Mouse (Mus musculus) mouse embryonic stem cell (cell line): ENCODE measurements around the gene Smyd3.

Experiments used
- in situ Hi-C, 2 experiments: fragments of 300-500 bp; cut with MboI; formaldehyde crosslinking; loops; 1 replicate in 1 of 2; 3 replicates in 1 of 2; pipeline ENCODE4 v1.14.3; 2019 to 2020; ENCODE audit warnings: low sequenced_read_pairs in 2 of 2, low pct_unique_long_range_greater_than_20kb in 1 of 2, mixed read lengths in 1 of 2; ENCODE audit not compliant: unreplicated experiment in 1 of 2

Smyd3 gene

DNA sequence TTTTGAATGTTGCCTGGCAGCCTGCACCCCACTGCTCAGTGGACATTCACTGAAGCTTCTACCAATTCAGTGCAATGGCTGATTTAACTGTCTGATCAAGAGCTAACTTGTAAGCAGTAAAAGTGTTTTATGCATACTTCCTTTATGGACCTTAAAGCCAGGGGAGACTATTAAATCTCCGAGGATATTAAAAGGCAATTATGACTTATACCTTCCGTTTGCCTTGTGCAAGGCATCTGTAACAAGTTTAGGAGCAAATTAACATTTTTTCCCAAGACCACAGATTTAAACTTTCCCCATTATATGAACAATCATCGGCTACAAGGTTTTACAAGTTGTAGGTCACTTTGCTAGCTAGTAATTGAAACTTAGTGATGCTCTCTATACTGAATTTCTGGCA, 87.8 kb downstream of the Smyd3 start:
- in situ Hi-C loops = no loop called here

- in situ Hi-C loops = no loop called here
Measured at GRCm38 (mm10) chr1:179424879-179425472, 92.9 kb downstream of the Smyd3 start.

GRCm38 (mm10) chr1:179419091-179419490, 98.8 kb downstream of the Smyd3 start:
- in situ Hi-C loops = no loop called here

DNA sequence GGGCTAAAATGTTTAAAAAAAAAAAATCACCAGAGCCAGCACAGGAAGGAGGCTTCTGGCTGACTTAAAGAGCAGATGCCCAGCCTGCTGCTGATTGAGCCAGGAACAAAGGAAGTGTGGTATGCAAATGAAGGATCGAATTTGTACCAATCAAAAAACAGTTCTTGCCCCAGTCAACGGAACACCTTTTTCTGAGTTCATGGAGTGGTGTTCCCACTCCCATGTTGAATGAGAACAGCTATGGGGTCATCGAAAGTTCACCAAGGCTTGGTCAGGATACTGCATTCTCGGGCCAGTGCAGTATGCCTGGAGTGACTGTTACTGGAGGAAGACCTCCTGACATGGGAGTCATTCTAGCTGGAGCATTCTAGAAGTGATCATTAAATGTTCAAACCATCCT, 109.8 kb downstream of the Smyd3 start:
- in situ Hi-C loops = no loop called here

DNA sequence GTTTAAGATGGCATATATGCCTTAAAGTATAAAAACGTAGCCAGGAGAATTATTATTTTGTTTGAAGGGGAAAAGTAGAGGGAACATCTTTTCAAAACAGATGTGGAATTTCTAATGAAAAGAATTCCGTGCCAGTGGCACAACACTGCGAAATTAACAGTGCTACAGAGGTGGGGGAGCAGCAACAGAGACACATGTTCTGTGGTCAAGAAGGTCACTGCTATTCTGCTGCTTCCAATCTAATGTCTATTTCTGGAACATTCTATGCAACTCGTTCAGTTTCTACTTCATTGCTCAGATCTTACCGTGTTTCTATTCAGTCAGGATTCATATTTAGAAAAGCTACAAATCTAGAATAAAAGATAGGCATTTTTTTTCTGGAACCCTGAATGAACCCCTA, 117.0 kb downstream of the Smyd3 start:
- in situ Hi-C loops = no loop called here

DNA sequence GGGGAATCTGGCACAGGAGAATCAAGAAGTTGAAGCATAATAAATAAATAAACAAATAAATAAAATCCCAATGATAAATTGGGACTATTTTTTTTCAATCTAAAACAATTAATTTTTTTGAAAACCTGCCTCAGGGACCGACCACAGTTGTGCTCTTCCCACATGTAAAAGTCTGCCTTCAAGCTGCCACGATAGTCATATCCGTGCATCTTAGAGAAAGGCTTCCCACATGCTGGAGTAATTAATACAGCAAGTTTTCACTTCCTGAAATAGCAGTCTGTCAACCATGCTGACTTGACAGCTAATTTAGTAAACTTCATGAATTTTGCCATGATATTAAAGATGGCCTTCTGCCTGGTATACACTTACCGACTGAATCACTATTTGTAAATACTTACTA, 119.2 kb downstream of the Smyd3 start:
- in situ Hi-C loops = no loop called here

DNA sequence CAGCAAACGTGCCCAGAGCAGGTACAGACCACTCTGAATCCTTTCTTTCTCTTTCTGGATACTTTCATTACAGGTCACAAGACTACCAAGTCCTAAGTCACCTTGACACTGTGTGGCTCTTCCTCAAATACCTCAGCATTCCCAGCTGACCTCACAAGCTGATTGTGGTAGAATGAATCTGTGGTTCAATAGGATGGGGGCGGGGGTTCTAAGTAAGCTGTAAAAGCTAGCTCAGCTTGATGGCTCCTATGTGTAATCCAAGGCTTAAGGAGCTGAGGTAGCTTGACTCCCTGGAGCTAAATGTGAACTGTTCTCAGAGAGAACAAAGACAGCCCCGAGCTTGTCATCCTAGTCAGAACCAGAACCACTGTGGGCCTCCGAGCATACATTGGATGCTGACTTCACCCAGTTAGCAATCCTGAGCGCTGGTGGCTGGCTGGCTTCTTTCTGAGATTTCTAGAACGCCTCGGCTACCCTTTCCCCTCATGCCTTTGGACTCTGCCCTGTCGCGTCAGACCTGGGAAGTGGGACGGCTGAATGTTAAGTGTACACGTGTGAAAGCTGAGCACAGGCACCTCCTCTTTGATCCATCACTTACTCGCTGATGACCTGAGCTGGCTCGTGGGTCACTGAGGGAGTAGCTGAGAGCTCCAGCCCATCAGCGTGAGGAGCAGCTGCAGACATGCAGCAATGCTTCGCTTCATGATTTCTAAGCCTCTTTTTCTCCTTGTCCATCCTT, 131.4 kb downstream of the Smyd3 start:
- in situ Hi-C loops = no loop called here

DNA sequence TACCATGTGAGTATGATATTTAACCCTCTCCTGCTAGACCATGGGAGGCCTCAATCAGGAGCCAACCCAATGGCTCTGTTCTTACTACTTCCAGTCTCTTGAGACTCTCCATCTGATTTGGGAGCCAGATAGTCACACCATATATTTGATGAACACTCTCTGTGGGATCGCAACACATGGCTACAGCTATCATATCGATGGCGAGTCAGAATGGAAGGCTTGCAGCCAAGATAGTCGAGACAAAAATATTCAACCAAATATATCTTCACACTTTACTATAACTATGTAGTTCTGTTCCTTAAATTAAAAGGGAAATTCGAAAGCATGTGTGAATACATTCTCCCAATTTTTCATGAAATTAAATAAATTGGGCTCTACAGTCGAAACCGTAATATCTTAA, 132.2 kb downstream of the Smyd3 start:
- in situ Hi-C loops = no loop called here

DNA sequence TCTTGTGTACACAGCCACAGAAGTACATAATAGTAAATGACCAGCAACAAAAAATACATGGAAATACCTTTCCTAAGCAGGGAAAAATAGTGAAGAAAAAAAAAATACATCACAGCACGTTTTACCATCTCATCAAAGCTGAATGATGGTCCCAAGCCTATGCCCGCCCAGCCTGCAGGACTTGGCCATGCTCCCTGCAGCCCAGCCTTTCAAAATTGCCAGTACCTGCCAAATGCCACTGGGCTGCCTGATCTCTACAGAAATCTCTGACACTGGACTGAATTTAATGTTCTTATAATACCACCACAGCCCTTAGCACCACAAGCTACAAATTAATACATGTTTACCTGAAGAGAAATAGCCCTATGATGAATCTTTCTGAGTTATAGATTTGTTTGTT, 133.5 kb downstream of the Smyd3 start:
- in situ Hi-C loops = no loop called here

DNA sequence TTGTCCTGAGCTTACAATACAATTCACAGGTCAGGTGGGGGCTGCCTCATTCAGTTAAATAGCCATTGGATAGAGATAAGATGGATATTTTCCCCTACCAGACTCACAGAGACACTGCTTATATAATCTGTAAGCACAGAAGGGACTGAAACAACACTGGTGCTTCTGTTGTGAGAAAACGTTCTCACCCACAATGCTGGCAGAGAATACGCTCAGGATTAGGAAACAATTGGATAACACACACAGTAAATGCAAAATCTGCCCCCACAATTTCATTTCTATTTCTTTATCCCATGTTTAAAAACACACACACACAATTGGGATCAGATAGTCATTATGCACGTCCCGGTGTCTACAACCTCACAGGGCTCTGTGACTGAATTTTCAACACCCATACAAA, 139.7 kb downstream of the Smyd3 start:
- in situ Hi-C loops = no loop called here

DNA sequence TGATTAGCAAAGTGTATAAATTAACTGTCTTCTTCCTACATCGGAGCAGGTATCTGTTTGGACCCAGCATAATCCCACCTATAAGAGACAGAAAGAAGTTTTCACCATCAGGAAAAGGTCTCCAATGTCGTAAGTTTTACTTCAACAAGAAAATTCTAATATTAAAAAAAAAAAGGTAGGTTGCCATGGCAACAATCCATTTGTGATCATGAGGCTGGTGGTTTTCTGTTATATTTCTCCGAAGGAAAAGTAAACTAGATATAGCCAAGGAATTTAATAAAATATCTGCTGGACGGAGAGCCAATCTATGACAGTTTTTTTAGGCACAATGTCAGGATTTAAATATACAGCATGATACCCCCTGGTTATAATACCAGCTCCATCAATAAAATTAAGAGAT, 142.9 kb downstream of the Smyd3 start:
- in situ Hi-C loops = no loop called here

- in situ Hi-C loops = no loop called here
Measured at GRCm38 (mm10) chr1:179373911-179374310, 143.9 kb downstream of the Smyd3 start.

GRCm38 (mm10) chr1:179371191-179371590, 146.7 kb downstream of the Smyd3 start:
- in situ Hi-C loops = no loop called here

GRCm38 (mm10) chr1:179368426-179369010, 149.3 kb downstream of the Smyd3 start:
- in situ Hi-C loops = no loop called here

DNA sequence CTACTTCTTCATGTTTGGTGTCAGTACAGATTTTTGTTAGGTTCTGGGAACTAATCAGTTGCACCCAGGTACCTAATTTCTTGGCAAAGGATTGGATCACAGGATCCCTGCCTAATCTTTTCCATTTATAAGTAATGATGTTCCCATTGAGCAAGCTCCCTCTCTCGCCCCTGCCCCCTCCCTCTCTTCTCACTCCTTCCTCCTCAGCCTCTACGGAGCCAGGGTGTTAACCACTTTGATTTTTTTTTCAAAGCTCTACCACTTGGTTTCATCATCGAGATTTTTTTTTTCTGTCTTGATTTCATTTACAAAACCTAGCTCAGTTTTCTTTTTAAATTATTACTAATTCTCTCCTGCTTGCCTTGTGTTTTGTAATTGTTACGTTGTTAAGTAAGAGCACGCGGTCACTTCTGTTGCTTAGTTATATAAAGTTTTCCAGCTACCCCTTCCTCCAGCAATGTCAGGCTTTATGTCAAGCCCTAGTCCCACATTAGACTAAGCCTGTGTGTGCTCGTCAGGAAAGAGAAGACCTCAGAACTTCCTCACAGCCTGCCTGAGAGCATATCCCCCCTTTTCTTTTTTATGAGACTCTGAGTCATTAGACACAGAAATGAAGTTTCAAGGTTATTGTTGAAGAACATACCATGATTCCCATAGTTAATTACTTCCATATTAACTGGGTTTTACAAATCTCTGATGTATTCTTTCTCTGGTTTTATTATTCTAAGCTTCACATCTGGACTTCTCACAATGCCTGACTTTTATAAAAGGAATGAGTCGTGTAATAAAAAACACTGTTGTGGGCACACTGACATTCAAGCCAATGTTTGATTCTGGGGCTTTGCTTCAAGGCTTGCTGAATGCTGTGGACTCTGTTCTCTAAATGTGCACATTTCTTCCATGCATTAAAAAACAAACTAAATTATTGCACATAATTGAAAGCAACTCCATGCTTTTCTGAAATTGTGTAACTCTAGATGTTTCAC, 156.1 kb downstream of the Smyd3 start:
- in situ Hi-C loops = no loop called here

GRCm38 (mm10) chr1:179357111-179357510, 160.7 kb downstream of the Smyd3 start:
- in situ Hi-C loops = no loop called here

- in situ Hi-C loops = no loop called here
Measured at GRCm38 (mm10) chr1:179354250-179354649, 163.6 kb downstream of the Smyd3 start.

- in situ Hi-C loops = no loop called here
Measured at GRCm38 (mm10) chr1:179345318-179345925, 172.4 kb downstream of the Smyd3 start.

DNA sequence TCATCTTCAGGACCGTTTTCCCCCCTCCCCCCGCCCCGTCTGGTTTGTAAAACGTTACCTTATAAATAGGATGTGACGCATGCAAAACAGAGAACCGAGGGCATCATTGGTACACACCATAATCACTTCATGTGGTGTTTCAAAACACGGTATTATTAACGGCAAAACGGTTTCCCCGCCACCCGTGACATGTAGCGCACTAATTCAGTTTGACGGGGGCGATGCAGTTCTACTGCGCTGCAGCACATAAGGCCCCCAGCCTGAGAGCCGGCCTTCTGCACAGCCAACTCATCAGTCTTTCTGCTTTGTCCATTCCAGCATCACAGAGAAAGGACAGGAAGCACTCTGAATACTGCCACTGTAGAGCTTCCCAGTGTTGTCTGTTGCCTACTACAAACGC, 174.4 kb downstream of the Smyd3 start:
- in situ Hi-C loops = no loop called here
